Mouse (Mus musculus): ENCODE results near the gene Sbk2.

DNA sequence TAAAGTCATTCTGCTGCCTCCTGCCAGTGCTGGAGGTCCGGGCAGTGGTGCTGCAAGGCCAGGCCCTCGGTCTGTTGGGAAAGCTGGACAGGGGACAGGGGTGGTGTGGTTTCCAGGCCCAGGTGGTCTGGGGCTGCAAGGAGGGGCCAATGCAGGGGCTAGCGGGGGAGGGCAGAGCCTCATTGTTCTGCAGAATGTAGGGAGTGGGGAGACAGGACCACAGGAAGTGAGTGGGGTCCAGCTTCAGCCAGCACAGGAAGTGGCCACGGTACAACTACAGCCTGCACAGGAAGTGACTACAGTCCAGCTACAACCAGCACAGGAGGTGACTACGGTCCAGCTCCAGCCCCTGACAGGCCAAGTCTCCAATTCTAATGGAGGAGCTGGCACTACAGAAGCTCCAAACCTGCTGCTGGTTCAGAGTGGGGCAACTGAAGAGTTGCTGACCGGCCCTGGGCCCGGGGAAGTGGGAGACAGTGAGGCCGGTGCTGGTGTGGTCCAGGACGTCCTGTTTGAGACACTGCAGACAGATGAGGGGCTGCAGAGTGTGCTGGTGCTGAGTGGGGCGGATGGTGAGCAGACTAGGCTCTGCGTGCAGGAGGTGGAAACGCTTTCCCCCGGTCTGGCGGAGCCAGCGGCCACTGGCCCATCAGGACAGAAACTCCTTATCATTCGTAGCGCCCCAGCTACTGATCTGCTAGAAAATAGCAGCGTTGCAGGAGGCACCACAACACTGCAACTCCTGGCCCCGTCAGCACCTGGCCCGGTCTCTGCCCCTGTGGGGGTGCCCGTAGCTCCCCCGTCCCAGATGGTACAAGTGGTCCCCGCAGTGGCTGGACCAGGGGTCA, 43.0 kb downstream of the Sbk2 start:
- TF ChIP-seq CTCF (IDR thresholded peaks at IDR 0.05; ENCODE audit: low read depth, low read length), result no peak
- TF ChIP-seq POLR2A (IDR thresholded peaks at IDR 0.05; ENCODE audit: borderline replicate concordance, low read depth, low read length), result no peak

Data from bone marrow macrophage, adult 2 months (primary cell).